Mouse (Mus musculus): ENCODE measurements around the gene Mmp8.

GRCm38 (mm10) chr9:7542763-7543162 lies 15.5 kb upstream of the Mmp8 start:
- TF ChIP-seq POLR2A (IDR thresholded peaks at IDR 0.05; ENCODE audit: borderline replicate concordance, extremely low read depth, low read depth, low read length) (no peak), CTCF (IDR thresholded peaks at IDR 0.05; ENCODE audit: insufficient read depth, low read length) (no peak)

Data from lung, adult 2 months (tissue).